Mouse (Mus musculus) layer of hippocampus, adult 2 months (tissue): Measurements from ENCODE around the gene Zfp64. TPM values are rescaled to one million over a fixed set of nuclear protein-coding genes. Genes with fewer than 3 reads are reported as not detected.

ENCODE experiments used
- DNase-seq, 2 experiments: peaks; one replicate each; pipeline ENCODE4 v3.0.0; 2022; ENCODE audit warnings: low spot score in 2 of 2
- H3K27ac ChIP-seq: fragments of 200-600 bp; 2 replicates; pipeline ENCODE4 v1.8.1; 2022
- H3K4me3 ChIP-seq: fragments of 200-600 bp; 2 replicates; pipeline ENCODE4 v1.8.1; 2022; ENCODE audit warnings: mild to moderate bottlenecking
- CTCF ChIP-seq: fragments of 200-600 bp; conservative IDR thresholded peaks from 2 replicates; pipeline ENCODE4 v1.8.1; 2022; ENCODE audit warnings: antibody characterized with exemption, mild to moderate bottlenecking, moderate library complexity
- total RNA-seq, 2 experiments: library from RNA; stranded (reverse); gene quantifications; 2 replicates each; pipeline ENCODE4 v1.2.3; 2021

The Zfp64 gene
- total RNA-seq, 2 experiments from 2014 or later: 17.0 to 17.6 TPM

DNA sequence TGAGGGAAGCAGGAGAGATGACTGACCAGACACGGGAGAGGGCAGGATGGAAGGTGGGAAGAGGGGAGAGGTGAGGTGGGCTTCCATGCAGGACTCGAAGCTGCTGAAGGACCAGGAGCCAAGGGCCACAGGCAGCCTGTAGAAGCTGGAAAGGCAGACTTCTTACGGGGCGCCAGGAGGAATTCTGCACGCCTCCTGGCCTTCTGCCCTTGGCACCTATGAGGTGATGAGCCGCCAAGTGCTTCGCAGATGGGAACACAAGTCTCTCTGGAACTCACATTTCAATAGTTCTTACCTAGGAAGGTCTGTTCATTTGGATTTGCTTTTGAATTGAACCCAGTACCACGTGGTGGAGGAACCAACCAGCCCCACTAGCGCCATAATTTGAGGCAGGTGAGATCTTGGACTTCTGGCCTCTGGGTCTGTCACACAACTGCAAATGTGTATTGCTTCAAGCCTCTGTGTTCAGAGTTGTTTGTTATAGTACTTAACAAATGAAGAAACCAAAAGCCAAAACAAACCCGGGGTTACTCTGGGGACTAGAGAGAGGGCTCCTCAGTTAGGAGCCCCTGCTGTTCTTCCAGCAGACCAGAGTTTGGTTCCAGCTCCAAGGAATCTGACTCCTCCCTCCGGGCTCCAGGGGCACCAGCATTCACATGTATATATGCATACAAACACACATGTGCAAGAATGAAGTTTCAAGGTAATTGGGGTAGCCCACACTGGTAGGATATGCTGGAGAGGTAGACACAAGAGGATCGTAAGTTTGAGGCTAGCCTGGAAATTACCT is 12.9 kb upstream of the Zfp64 start:
- no peak for TF ChIP-seq CTCF
- DNase-seq: no peak
- H3K27ac ChIP-seq: no peak overlapping the region
- no peak overlapping the region for H3K4me3 ChIP-seq

DNA sequence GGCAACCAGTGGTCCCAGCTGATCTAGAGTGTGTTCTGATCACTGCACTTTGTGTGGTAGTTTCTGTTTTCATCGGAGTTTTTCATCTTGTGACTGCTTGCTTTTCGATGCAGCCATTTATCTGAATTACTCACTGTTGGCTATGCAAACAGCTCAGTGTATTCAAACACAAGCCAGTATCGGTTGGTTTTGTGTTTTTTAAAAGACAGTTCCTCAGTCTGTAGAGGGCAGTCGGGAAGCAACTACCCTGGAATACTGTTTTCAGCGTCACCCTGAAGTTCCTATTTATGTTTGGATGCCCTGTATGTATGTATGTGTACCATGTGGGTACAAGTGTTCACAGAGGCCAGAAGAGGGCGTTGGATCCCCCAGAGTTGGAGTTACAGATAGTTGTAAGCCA is 11.1 kb upstream of the Zfp64 start:
- no peak for TF ChIP-seq CTCF
- H3K4me3 ChIP-seq: no peak overlapping the region
- no peak for DNase-seq

DNA sequence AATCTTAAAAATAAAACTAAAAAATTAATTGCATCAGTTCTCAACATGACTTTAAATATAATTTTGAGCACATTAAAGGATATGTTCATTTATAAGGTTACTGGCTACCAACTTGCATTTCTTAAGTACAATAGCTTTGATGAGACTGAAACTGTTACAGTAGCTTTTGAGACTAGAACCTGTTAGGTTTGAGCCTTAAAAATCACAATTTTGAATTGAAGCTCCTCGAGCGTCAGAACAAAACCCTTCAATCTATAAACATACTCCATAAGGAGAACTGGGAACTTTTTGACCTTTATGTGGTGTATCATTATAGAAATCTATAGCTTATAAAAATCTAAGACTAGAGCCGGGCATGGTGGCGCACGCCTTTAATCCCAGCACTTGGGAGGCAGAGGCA is 9.5 kb upstream of the Zfp64 start:
- DNase-seq: no peak
- Histone ChIP-seq H3K4me3 (no peak overlapping the region), H3K27ac (no peak overlapping the region)
- no peak for TF ChIP-seq CTCF

More for the DNA sequence above, 11.1 kb upstream of the Zfp64 start:
- H3K27ac ChIP-seq: no peak overlapping the region

DNA sequence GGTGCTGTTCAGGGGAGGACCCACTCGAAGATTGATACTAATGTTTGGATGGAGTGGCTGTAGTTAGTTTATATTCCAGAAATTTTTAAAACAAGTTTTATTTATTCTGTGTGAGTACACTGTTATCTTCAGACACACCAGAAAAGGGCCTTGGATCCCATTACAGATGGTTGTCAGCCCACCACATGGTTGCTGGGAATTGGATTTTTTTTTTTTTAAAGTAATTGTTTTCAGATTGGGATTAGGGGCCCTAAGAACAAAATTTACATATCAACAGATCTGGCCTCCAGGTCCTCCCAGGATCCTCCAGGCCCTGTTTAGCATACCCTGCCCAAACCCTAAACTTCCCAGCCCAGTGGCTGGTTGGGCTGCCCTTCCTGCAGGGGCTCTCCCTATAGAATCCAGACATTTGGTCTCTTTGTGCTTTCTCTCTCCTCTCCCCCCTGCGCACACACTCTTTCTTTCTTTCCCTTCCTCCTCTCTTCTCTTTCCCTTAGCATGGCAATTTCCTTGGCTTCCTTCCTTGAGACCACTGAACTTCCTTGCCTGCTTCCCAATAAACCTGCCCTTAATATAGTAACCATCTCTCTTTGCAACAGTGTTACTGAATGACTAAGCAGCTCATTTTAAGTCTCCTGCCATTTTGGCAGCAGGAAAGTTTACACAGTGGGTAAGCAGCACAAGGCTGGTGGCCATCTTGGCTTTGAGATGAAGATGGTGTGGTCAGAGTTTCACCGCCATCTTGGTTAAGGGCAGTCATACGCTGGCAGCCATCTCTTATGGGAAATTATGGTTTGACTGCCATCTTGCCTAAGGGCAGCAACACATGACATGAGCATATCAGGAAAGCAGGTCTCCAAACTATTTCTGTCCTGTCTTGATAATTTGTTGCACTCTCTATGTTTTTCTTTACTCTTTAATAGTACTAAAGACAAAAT is 6.6 kb upstream of the Zfp64 start:
- TF ChIP-seq CTCF: no peak
- no peak for DNase-seq
- Histone ChIP-seq H3K4me3 (no peak overlapping the region), H3K27ac (no peak overlapping the region)

DNA sequence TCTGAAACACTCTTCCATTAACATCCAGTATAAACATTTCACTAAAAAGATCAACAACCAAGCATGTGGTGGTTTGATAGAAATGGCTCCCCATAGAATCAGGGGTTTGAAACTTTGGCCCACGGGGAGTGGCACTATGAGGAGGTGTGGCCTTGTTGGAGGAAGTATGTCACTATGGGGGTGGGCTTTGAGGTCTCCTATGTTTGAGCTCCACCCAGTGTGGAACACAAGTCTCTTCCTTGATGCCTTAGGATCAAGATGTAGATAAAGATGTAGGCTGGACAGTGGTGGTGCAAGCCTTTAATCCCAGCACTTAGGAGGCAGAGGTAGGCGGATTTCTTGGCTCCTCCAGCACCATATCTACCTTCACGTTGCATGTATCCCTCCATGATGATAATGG is 5.4 kb upstream of the Zfp64 start:
- Histone ChIP-seq H3K4me3 (no peak overlapping the region), H3K27ac (no peak overlapping the region)
- TF ChIP-seq CTCF: no peak
- no peak for DNase-seq

DNA sequence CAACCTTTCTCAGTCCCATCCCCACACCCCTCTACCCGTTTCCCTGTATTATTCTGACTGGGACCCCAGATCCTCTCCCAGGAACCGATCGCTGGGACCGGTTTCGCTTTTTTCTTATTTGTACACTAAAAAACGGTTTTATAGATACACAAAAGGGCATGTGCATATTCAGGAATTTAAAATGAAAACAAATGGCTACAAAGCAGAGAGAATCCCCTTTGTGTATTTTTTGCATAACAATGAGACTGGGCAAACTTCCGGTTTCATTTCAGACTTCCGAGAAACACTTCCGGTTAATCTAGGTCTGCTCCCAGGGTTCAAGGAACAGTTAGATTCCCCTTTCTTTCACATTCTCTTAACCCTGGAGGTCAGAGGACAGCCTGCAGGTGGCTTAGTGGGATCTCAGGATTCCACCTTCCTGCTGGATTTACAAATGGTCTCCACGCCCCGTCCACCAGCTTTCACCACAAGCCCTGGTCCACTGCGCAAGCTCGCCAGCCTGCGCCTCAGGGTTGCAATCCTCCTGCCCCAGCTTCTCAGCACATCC is 4.0 kb upstream of the Zfp64 start:
- TF ChIP-seq CTCF: no peak
- no peak overlapping the region for H3K4me3 ChIP-seq
- H3K27ac ChIP-seq: no peak overlapping the region
- no peak for DNase-seq

DNA sequence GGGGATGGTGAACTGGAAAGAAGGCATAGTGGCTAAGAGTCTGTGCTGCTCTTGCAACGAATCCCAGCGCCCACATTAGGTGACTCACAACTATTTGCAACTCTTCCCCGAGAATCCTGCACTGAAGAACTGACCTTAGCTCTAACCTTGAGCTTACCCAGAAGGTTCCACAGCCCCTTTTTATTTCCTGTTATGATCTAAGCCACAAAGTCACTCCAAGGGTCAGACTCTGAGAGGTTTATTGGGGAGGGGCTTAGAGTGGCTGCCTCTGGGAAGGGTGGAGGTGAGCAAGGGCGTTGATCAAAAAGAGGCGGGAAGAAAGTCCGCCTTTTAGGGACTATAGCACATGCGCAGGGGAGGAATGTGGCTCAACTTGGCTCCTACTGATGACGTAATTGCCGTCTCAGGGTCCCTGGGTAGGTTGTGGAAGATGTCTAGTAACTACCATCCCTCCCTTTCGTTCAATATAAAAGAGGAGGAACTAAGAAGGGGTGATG is 511 bp upstream of the Zfp64 start:
- no peak for TF ChIP-seq CTCF
- Histone ChIP-seq H3K27ac (peak overlapping the region; percentile 98), H3K4me3 (peak overlapping the region; percentile 87)
- no peak for DNase-seq

DNA sequence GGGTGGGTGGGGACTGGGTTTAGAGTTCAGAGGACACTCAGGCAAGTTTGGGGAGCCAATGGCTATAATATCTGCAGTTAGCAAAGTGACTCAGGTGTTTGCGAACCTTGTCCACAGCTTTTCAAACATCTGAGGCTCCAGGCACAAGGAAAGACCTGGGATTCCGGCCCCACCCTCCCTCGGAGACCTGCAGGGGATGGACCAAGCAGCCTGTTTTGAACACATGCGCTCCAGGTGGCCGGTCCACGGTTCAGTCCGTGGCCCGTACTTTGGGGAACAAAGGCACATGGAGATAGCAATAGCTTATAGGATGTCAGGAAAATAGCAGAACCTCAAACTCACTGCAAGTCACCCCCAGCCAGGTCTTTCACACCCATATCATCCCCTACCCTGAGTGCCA is 1.0 kb downstream of the Zfp64 start:
- DNase-seq: no peak
- Histone ChIP-seq H3K4me3 (peak overlapping the region; percentile 87), H3K27ac (peak overlapping the region; percentile 98)
- TF ChIP-seq CTCF: no peak

DNA sequence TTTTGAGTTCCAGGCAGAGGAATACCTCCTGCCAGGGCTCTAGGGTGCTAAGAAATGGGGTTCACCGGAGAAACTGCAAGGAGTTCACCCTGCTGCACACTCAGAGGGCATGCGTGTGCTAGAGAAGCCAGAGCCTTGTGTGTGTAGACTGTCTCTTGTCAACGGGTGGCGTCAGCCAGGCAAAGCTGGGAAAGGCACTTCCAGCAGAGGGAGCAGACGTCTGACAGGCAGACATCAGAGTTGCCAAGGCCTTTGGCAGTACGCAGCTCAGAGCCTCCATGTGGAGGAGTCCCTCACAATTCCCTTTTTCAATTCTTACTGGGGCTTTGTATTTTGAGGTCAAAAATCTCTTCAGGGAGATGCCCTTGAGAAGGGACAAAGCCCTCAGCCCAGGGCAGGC is 6.9 kb downstream of the Zfp64 start:
- no peak overlapping the region for H3K4me3 ChIP-seq
- no peak for DNase-seq
- H3K27ac ChIP-seq: no peak overlapping the region
- TF ChIP-seq CTCF: peak; percentile 56

DNA sequence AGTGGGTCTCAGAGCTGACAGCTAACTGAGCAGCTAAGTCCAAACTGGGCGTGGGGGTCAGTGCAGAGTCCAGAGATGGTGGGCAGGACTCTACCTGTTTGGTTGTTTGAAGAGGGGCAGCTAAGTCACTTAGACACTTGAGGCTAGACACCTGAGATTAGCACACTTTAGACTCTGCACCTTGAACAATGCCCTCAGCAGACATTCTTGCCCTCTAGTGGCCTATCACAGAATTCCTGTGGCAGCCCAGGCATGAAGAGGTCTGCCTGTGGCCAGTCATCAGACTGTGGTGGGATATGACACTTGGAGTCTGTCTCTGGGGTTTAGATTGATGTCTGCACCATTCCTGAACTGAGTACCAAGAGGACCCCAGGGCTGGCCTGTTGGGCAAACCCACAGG is 7.7 kb downstream of the Zfp64 start:
- no peak for DNase-seq
- Histone ChIP-seq H3K27ac (no peak overlapping the region), H3K4me3 (no peak overlapping the region)
- TF ChIP-seq CTCF: peak; percentile 54

DNA sequence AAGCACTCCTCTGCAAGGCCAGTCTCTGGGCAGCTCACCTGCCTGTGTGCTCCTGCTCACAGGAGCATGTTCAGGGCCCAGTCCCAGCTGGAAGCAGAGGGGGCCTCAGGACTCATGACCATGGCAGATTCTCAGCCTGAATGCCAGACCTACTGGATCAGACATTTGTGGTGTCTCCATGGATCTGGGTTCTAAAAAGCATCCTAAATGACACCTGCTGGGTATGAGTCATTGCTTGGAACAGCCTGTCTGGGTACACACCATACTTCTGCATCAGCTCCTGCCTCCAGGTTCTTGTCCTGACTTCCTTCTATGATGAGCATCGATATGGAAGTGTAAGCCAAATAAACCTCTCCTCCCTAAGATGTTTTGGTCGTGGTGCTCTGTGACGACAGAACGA is 11.4 kb downstream of the Zfp64 start:
- no peak for DNase-seq
- H3K4me3 ChIP-seq: no peak overlapping the region
- no peak for TF ChIP-seq CTCF
- no peak overlapping the region for H3K27ac ChIP-seq

DNA sequence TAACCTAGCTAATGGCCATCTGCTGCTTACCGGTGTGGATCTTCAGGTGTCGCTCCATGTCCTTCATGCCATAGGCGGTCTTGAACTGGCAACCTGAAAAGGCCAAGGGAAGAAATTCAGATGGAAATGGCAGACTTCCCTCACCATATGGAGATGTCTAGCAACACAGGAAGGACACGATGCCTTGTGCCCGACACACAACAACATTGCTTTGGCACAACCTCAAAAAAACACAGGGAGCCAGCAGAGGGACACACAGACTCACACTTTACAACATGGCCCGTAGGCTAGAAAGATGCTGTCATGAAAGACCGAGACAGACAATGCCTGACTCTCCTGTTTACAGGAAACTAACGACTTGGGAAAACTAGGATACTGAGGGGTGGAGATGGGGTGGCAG is 15.4 kb downstream of the Zfp64 start:
- no peak for DNase-seq
- Histone ChIP-seq H3K27ac (peak overlapping the region; percentile 28; the same call in 1 of the 2 replicates), H3K4me3 (no peak overlapping the region)
- TF ChIP-seq CTCF: no peak
